Mouse (Mus musculus): ENCODE measurements at regions not wholly inside any gene's neighbourhood (a gene's known extent, or its start where the extent isn't known, plus 50 kb on each side); places are given as distances from the start of the nearest gene placed in this dataset.

GRCm38 (mm10) chr2:178975366-178975765, 466.9 kb upstream of the Cdh4 start:
- Histone ChIP-seq H3K9ac (ENCODE audit: low read depth, low read length) (no peak overlapping the region), H3K36me3 (ENCODE audit: control insufficient read depth, insufficient read depth, low read length) (no peaks in the 10 kb centered on the region), H3K4me3 (ENCODE audit: low read depth, low read length) (no peak overlapping the region), H3K9me3 (ENCODE audit: control insufficient read depth, low read length) (no peaks in the 10 kb centered on the region), H3K4me2 (no peak overlapping the region), H3K27me3 (replicated peaks; ENCODE audit: control insufficient read depth, insufficient read depth, low read length) (no peaks in the 10 kb centered on the region), H3K27ac (ENCODE audit: low read depth, low read length) (no peak overlapping the region), H3K4me1 (replicated peaks; ENCODE audit: control insufficient read depth, insufficient read depth, low read length) (no peaks in the 10 kb centered on the region)
- WGBS = 85% methylated on average over 4 of the region's 4 CpGs
- DNase-seq (ENCODE audit: low spot score) (no peak), ATAC-seq (replicated peaks; ENCODE audit: low FRiP score) (no peak)

GRCm38 (mm10) chr2:178976046-178976445, 466.2 kb upstream of the Cdh4 start:
- Histone ChIP-seq H3K9me3 (ENCODE audit: control insufficient read depth, low read length) (no peaks in the 10 kb centered on the region), H3K27me3 (replicated peaks; ENCODE audit: control insufficient read depth, insufficient read depth, low read length) (no peaks in the 10 kb centered on the region), H3K36me3 (ENCODE audit: control insufficient read depth, insufficient read depth, low read length) (no peaks in the 10 kb centered on the region), H3K4me2 (no peak overlapping the region), H3K4me1 (replicated peaks; ENCODE audit: control insufficient read depth, insufficient read depth, low read length) (no peaks in the 10 kb centered on the region), H3K27ac (ENCODE audit: low read depth, low read length) (no peak overlapping the region), H3K4me3 (ENCODE audit: low read depth, low read length) (no peak overlapping the region), H3K9ac (ENCODE audit: low read depth, low read length) (no peak overlapping the region)
- ATAC-seq (replicated peaks; ENCODE audit: low FRiP score) (no peak), DNase-seq (ENCODE audit: low spot score) (no peak)
- 86% methylated on average over 6 of the region's 6 CpGs for WGBS

- no peaks in the 10 kb centered on the region for H3K4me1 ChIP-seq (replicated peaks; ENCODE audit: control insufficient read depth, insufficient read depth, low read length)
These were observed 465.7 kb upstream of the Cdh4 start for GRCm38 (mm10) chr2:178976495-178976894.

DNA sequence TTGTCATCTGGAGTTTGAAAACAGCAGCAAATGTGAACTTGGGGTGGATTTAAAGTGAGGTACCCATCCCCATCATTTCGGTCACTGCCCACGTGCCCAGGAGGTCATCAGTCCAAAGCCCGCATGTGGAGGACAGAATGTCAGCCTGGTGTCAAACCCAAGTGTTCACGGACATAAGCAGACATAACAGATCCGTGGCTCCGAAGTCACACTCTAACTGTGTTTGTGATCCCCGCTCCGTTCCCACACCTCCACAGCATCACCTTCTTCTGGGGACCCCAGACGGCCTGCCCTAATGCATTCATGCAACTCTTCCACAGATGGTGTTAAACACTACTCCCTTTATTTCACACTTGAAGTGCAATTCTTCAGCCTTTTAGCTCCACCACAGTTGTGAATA, 462.8 kb upstream of the Cdh4 start:
- no peak overlapping the region for H3K4me3 ChIP-seq (ENCODE audit: low read depth, low read length)
- H3K9ac ChIP-seq (ENCODE audit: low read depth, low read length) = no peak overlapping the region
- no peaks in the 10 kb centered on the region for H3K27me3 ChIP-seq (replicated peaks; ENCODE audit: control insufficient read depth, insufficient read depth, low read length)
- H3K9me3 ChIP-seq (ENCODE audit: control insufficient read depth, low read length) = no peaks in the 10 kb centered on the region
- no peaks in the 10 kb centered on the region for H3K4me1 ChIP-seq (replicated peaks; ENCODE audit: control insufficient read depth, insufficient read depth, low read length)
- no peak overlapping the region for H3K4me2 ChIP-seq
- H3K36me3 ChIP-seq (ENCODE audit: control insufficient read depth, insufficient read depth, low read length) = no peaks in the 10 kb centered on the region
- 88% methylated on average over 9 of the region's 9 CpGs for WGBS
- ATAC-seq (replicated peaks; ENCODE audit: low FRiP score) (no peak), DNase-seq (ENCODE audit: low spot score) (no peak)
- no peak overlapping the region for H3K27ac ChIP-seq (ENCODE audit: low read depth, low read length)

More at GRCm38 (mm10) chr2:178976495-178976894, 465.7 kb upstream of the Cdh4 start:
- 71% methylated on average over 3 of the region's 3 CpGs for WGBS
- no peak overlapping the region for H3K9ac ChIP-seq (ENCODE audit: low read depth, low read length)
- no peaks in the 10 kb centered on the region for H3K36me3 ChIP-seq (ENCODE audit: control insufficient read depth, insufficient read depth, low read length)
- no peak overlapping the region for H3K27ac ChIP-seq (ENCODE audit: low read depth, low read length)
- no peak overlapping the region for H3K4me2 ChIP-seq
- ATAC-seq (replicated peaks; ENCODE audit: low FRiP score) (no peak), DNase-seq (ENCODE audit: low spot score) (no peak)
- H3K4me3 ChIP-seq (ENCODE audit: low read depth, low read length) = no peak overlapping the region
- H3K9me3 ChIP-seq (ENCODE audit: control insufficient read depth, low read length) = no peaks in the 10 kb centered on the region
- no peaks in the 10 kb centered on the region for H3K27me3 ChIP-seq (replicated peaks; ENCODE audit: control insufficient read depth, insufficient read depth, low read length)

GRCm38 (mm10) chr2:178981736-178982502, 460.3 kb upstream of the Cdh4 start:
- Histone ChIP-seq H3K36me3 (ENCODE audit: control insufficient read depth, insufficient read depth, low read length) (no peaks in the 10 kb centered on the region), H3K27ac (ENCODE audit: low read depth, low read length) (no peak overlapping the region), H3K9ac (ENCODE audit: low read depth, low read length) (no peak overlapping the region), H3K4me2 (no peak overlapping the region), H3K4me3 (ENCODE audit: low read depth, low read length) (no peak overlapping the region), H3K27me3 (replicated peaks; ENCODE audit: control insufficient read depth, insufficient read depth, low read length) (no peaks in the 10 kb centered on the region), H3K9me3 (ENCODE audit: control insufficient read depth, low read length) (no peaks in the 10 kb centered on the region), H3K4me1 (replicated peaks; ENCODE audit: control insufficient read depth, insufficient read depth, low read length) (no peaks in the 10 kb centered on the region)
- DNase-seq (ENCODE audit: low spot score) = no peak
- ATAC-seq (replicated peaks; ENCODE audit: low FRiP score) = no peak
- 43% methylated on average over 7 of the region's 7 CpGs for WGBS

- H3K9ac ChIP-seq (ENCODE audit: low read depth, low read length) = no peak overlapping the region
- WGBS = 82% methylated on average over 8 of the region's 8 CpGs
- no peaks in the 10 kb centered on the region for H3K9me3 ChIP-seq (ENCODE audit: control insufficient read depth, low read length)
- no peak overlapping the region for H3K4me2 ChIP-seq
- no peak overlapping the region for H3K4me3 ChIP-seq (ENCODE audit: low read depth, low read length)
- H3K36me3 ChIP-seq (ENCODE audit: control insufficient read depth, insufficient read depth, low read length) = no peaks in the 10 kb centered on the region
- no peaks in the 10 kb centered on the region for H3K27me3 ChIP-seq (replicated peaks; ENCODE audit: control insufficient read depth, insufficient read depth, low read length)
- no peaks in the 10 kb centered on the region for H3K4me1 ChIP-seq (replicated peaks; ENCODE audit: control insufficient read depth, insufficient read depth, low read length)
- H3K27ac ChIP-seq (ENCODE audit: low read depth, low read length) = no peak overlapping the region
- ATAC-seq (replicated peaks; ENCODE audit: low FRiP score) = no peak
- DNase-seq (ENCODE audit: low spot score) = no peak
These were observed 458.4 kb upstream of the Cdh4 start for GRCm38 (mm10) chr2:178983801-178984200.

GRCm38 (mm10) chr2:178987935-178988334, 454.3 kb upstream of the Cdh4 start:
- Histone ChIP-seq H3K4me3 (ENCODE audit: low read depth, low read length) (no peak overlapping the region), H3K27me3 (replicated peaks; ENCODE audit: control insufficient read depth, insufficient read depth, low read length) (no peaks in the 10 kb centered on the region), H3K27ac (ENCODE audit: low read depth, low read length) (no peak overlapping the region), H3K9me3 (ENCODE audit: control insufficient read depth, low read length) (no peaks in the 10 kb centered on the region), H3K36me3 (ENCODE audit: control insufficient read depth, insufficient read depth, low read length) (no peaks in the 10 kb centered on the region), H3K4me2 (no peak overlapping the region), H3K4me1 (replicated peaks; ENCODE audit: control insufficient read depth, insufficient read depth, low read length) (no peaks in the 10 kb centered on the region), H3K9ac (ENCODE audit: low read depth, low read length) (no peak overlapping the region)
- DNase-seq (ENCODE audit: low spot score) (no peak), ATAC-seq (replicated peaks; ENCODE audit: low FRiP score) (no peak)
- WGBS = 78% methylated on average over 10 of the region's 10 CpGs

- no peaks in the 10 kb centered on the region for H3K4me1 ChIP-seq (replicated peaks; ENCODE audit: control insufficient read depth, insufficient read depth, low read length)
- no peak overlapping the region for H3K27ac ChIP-seq (ENCODE audit: low read depth, low read length)
- H3K9ac ChIP-seq (ENCODE audit: low read depth, low read length) = no peak overlapping the region
- H3K36me3 ChIP-seq (ENCODE audit: control insufficient read depth, insufficient read depth, low read length) = no peaks in the 10 kb centered on the region
- no peaks in the 10 kb centered on the region for H3K27me3 ChIP-seq (replicated peaks; ENCODE audit: control insufficient read depth, insufficient read depth, low read length)
- ATAC-seq (replicated peaks; ENCODE audit: low FRiP score) (no peak), DNase-seq (ENCODE audit: low spot score) (no peak)
- H3K4me3 ChIP-seq (ENCODE audit: low read depth, low read length) = no peak overlapping the region
- WGBS = 78% methylated on average over 7 of the region's 7 CpGs
- no peak overlapping the region for H3K4me2 ChIP-seq
- H3K9me3 ChIP-seq (ENCODE audit: control insufficient read depth, low read length) = no peaks in the 10 kb centered on the region
These were observed 452.9 kb upstream of the Cdh4 start for GRCm38 (mm10) chr2:178989291-178989690.

DNA sequence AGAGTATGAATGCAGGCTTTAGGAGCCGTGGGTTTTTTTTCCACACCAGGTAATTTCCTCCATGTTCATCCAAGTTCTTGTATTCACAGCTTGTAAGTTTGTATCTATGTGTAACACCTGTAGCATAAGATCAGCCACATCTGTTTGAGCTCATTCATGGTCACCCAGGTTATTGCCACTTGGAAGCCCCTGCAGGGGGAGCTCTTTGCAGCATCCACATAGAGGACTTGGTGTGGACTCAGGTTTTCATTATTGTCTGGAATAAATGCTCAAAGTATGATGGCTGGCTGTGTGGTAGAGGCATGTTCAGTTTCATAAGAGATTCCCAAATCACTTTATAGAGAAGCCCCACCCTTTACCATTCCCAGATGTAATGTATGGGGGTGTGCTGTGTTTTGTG, 452.4 kb upstream of the Cdh4 start:
- DNase-seq (ENCODE audit: low spot score) (no peak), ATAC-seq (replicated peaks; ENCODE audit: low FRiP score) (no peak)
- 78% methylated on average over 1 of the region's 1 CpGs for WGBS
- no peak overlapping the region for H3K9ac ChIP-seq (ENCODE audit: low read depth, low read length)
- no peak overlapping the region for H3K27ac ChIP-seq (ENCODE audit: low read depth, low read length)
- H3K4me2 ChIP-seq = no peak overlapping the region
- no peak overlapping the region for H3K4me3 ChIP-seq (ENCODE audit: low read depth, low read length)
- H3K36me3 ChIP-seq (ENCODE audit: control insufficient read depth, insufficient read depth, low read length) = no peaks in the 10 kb centered on the region
- H3K4me1 ChIP-seq (replicated peaks; ENCODE audit: control insufficient read depth, insufficient read depth, low read length) = no peaks in the 10 kb centered on the region
- no peaks in the 10 kb centered on the region for H3K27me3 ChIP-seq (replicated peaks; ENCODE audit: control insufficient read depth, insufficient read depth, low read length)
- H3K9me3 ChIP-seq (ENCODE audit: control insufficient read depth, low read length) = no peaks in the 10 kb centered on the region

Data from liver, embryonic 11.5 days (tissue).